Mouse (Mus musculus) ES-E14 (cell line): Measurements from ENCODE around the gene Dynlt1f.
"Not testable (repeated sequence)": the region's sequence is repeated elsewhere in the genome, so short reads cannot be mapped to it uniquely, and the experiment has no call there.

Experiments
- CHD2 ChIP-seq: IDR thresholded peaks from 2 replicates; pipeline ENCODE4 v1.6.1; 2014; ENCODE audit warnings: mild to moderate bottlenecking, low read depth, low read length, inconsistent platforms
- HCFC1 ChIP-seq: IDR thresholded peaks from 2 replicates; pipeline ENCODE4 v1.6.1; 2012; ENCODE audit warnings: low read length, inconsistent platforms, borderline replicate concordance; ENCODE audit not compliant: insufficient read depth
- MAFK ChIP-seq: IDR thresholded peaks from 2 replicates; pipeline ENCODE4 v1.6.1; 2014; ENCODE audit warnings: mild to moderate bottlenecking, low read depth, low read length, inconsistent platforms; ENCODE audit not compliant: insufficient read depth
- ZC3H11A ChIP-seq: IDR thresholded peaks from 2 replicates; pipeline ENCODE4 v1.6.1; 2012; ENCODE audit warnings: low read depth, mild to moderate bottlenecking, inconsistent platforms, low read length, borderline replicate concordance
- ZNF384 ChIP-seq: IDR thresholded peaks from 2 replicates; pipeline ENCODE4 v1.6.1; 2012; ENCODE audit warnings: low read depth, low read length, inconsistent platforms

DNA sequence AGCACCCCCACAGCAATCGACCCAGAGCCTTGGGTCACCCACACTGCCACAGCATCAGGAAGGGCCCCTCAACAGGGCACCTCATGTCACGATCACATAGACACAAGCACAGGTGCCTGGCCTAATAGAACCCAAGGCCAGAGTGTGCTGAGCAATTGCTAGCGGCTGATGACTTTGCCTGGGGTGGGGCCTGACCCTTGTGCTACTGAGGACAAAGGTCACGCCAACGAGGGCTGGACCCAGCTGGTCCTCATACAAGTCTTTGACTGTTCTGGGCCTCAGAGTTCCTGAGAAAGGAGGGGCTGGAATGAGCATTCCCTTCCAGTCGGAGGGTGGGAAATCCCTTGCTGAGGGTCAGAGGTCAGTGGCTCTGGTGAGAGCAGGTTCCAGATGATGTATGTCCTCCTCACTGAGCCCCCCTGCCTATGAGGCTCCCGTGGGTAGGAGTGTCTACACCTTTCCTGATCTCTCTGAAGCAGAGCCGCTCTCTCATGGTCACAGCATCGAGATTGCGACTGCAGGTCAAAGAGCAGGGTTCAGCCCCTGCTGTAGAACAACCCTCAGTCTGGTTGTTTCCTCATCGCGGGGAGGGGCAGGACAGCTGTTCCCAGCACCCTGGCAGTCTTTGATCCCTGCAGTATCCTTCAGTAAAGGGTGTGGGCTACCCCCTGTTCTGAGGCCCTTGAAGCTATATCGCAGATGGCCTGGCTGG is 37.9 kb downstream of the Dynlt1f start:
- not testable (repeated sequence) for TF ChIP-seq ZC3H11A, CHD2, HCFC1, MAFK, ZNF384
